8 mouse cellular contexts compared by ENCODE assay signal in genomic region chr11:101666626-101667345, GRCm38 (mm10). TPM values are rescaled to one million over a fixed set of nuclear protein-coding genes. Genes with fewer than 3 reads are reported as not detected.
DNase-seq lines count a peak whose midpoint lies in the region; ATAC-seq and TF ChIP-seq lines count a peak whose summit lies in the region.

No protein-coding gene starts in this region.

- no peak overlapping the region for H3K27ac ChIP-seq in neural tube, embryonic 11.5 days (ENCODE audit: low read depth, low read length)
- 0 out of 2 replicates have a peak overlapping the region, but pooled peaks have one; percentile 29 for H3K27ac ChIP-seq in forebrain, postnatal 0 days (ENCODE audit: low read depth, low read length)
- H3K27ac ChIP-seq in hindbrain, postnatal 0 days, result no peak overlapping the region

- no peak for DNase-seq in neural tube, embryonic 11.5 days (ENCODE audit: low spot score)
- no peak for DNase-seq in neural tube, embryonic 10.5 days (ENCODE audit: extremely low spot score, low spot score)
- DNase-seq in forebrain, postnatal 0 days, result no peak
- no peak for DNase-seq in hindbrain, postnatal 0 days (ENCODE audit: low spot score)
- peak; percentile 31 for DNase-seq in lung, postnatal 36 days
- no peak for DNase-seq in c-Kit-positive CD71-positive TER-119-positive erythroid progenitor cells, embryonic 14.5 days (ENCODE audit: low spot score)
- DNase-seq in embryo, embryonic 10.5 days (ENCODE audit: low spot score), result no peak

- no peaks in the 10 kb centered on the region for H3K4me1 ChIP-seq in neural tube, embryonic 11.5 days (ENCODE audit: control insufficient read depth, insufficient read depth, low read length)
- peaks cover 12% of the 10 kb centered on the region; the same call in 1 of the 2 replicates for H3K4me1 ChIP-seq in forebrain, postnatal 0 days (ENCODE audit: insufficient read depth)
- peaks cover 6% of the 10 kb centered on the region for H3K4me1 ChIP-seq in hindbrain, postnatal 0 days (ENCODE audit: insufficient read depth, low read length)

- H3K9me3 ChIP-seq in neural tube, embryonic 11.5 days (ENCODE audit: control insufficient read depth, low read length), result no peaks in the 10 kb centered on the region
- H3K9me3 ChIP-seq in forebrain, postnatal 0 days (ENCODE audit: low read length), result no peaks in the 10 kb centered on the region
- no peaks in the 10 kb centered on the region for H3K9me3 ChIP-seq in hindbrain, postnatal 0 days (ENCODE audit: low read length)

- 78% methylated on average over 28 of the region's 28 CpGs for WGBS in neural tube, embryonic 11.5 days
- WGBS in forebrain, postnatal 0 days, result 75% methylated on average over 28 of the region's 28 CpGs
- 74% methylated on average over 28 of the region's 28 CpGs for WGBS in hindbrain, postnatal 0 days

- H3K36me3 ChIP-seq in neural tube, embryonic 11.5 days (ENCODE audit: control insufficient read depth, insufficient read depth, low read length), result no peaks in the 10 kb centered on the region
- no peaks in the 10 kb centered on the region for H3K36me3 ChIP-seq in forebrain, postnatal 0 days (ENCODE audit: insufficient read depth)
- no peaks in the 10 kb centered on the region for H3K36me3 ChIP-seq in hindbrain, postnatal 0 days (ENCODE audit: insufficient read depth, low read length)

- peak overlapping the region; percentile 63 for H3K4me3 ChIP-seq in neural tube, embryonic 11.5 days (ENCODE audit: low read depth, low read length)
- H3K4me3 ChIP-seq in forebrain, postnatal 0 days (ENCODE audit: low read depth, low read length), result peak overlapping the region; percentile 73
- 0 out of 2 replicates have a peak overlapping the region, but pooled peaks have one; percentile 3 for H3K4me3 ChIP-seq in hindbrain, postnatal 0 days (ENCODE audit: low read length)

- H3K9ac ChIP-seq in neural tube, embryonic 11.5 days (ENCODE audit: low read length), result peak overlapping the region; percentile 15; the same call in 1 of the 2 replicates
- peak overlapping the region; percentile 39; the same call in 1 of the 2 replicates for H3K9ac ChIP-seq in forebrain, postnatal 0 days
- no peak overlapping the region for H3K9ac ChIP-seq in hindbrain, postnatal 0 days (replicated peaks; ENCODE audit: low read length)

- 0 out of 2 replicates have a peak, but pooled peaks have one; percentile 10 for TF ChIP-seq CTCF in forebrain, postnatal 0 days (IDR thresholded peaks at IDR 0.05; ENCODE audit: low read depth)
- no peak for TF ChIP-seq CTCF in hindbrain, postnatal 0 days (IDR thresholded peaks at IDR 0.05; ENCODE audit: low read depth)

- peak overlapping the region; percentile 39 for H3K4me2 ChIP-seq in neural tube, embryonic 11.5 days (ENCODE audit: low read depth)
- H3K4me2 ChIP-seq in forebrain, postnatal 0 days (ENCODE audit: low read depth), result peak overlapping the region; percentile 76
- peak overlapping the region; percentile 27 for H3K4me2 ChIP-seq in hindbrain, postnatal 0 days (ENCODE audit: low read depth, low read length)

- H3K27me3 ChIP-seq in neural tube, embryonic 11.5 days (ENCODE audit: control insufficient read depth, insufficient read depth, low read length), result no peaks in the 10 kb centered on the region
- no peaks in the 10 kb centered on the region for H3K27me3 ChIP-seq in forebrain, postnatal 0 days (ENCODE audit: insufficient read depth, low read length)
- H3K27me3 ChIP-seq in hindbrain, postnatal 0 days (ENCODE audit: insufficient read depth, low read length), result no peaks in the 10 kb centered on the region

- no peak for ATAC-seq in neural tube, embryonic 11.5 days (ENCODE audit: insufficient read depth, low FRiP score, low TSS enrichment)
- ATAC-seq in forebrain, postnatal 0 days, result no peak
- ATAC-seq in hindbrain, postnatal 0 days, result no peak
- no peak for ATAC-seq in megakaryocyte-erythroid progenitor cell, adult 5-6 weeks (replicated peaks; ENCODE audit: low FRiP score, low TSS enrichment, poor library complexity, severe bottlenecking)

RNA-seq across cellular contexts. Expression of gene Arl4d, which starts 1.4 kb away (rescaled TPM):
- polyA plus RNA-seq in neural tube, embryonic 11.5 days (2014; fragmentation: Nextera tagmentation; extraction: Ambion mirVana), result 23.9 and 29.5 TPM in 2 replicates
- 22.5 and 28.3 TPM in 2 replicates for total RNA-seq in forebrain, postnatal 0 days (2014; rRNA removed)
- 13.4 and 15.7 TPM in 2 replicates for polyA plus RNA-seq in forebrain, postnatal 0 days (2015; fragmentation: Nextera tagmentation; extraction: Ambion mirVana)
- 5.7 and 6.5 TPM in 2 replicates for total RNA-seq in hindbrain, postnatal 0 days (2014; rRNA removed)
- polyA plus RNA-seq in hindbrain, postnatal 0 days (2015; fragmentation: Nextera tagmentation; extraction: Ambion mirVana), result 6.2 TPM in 2 replicates
- total RNA-seq in megakaryocyte-erythroid progenitor cell, adult 5-6 weeks (2014; fragmentation: Nextera tagmentation), result 0.22 TPM in 1 of 2 replicates, not detected in the other
- 5.8 TPM in 1 of 2 replicates, not detected in the other for total RNA-seq in megakaryocyte-erythroid progenitor cell, adult 5-6 weeks (2017)

RNA-seq across cellular contexts. Expression of gene Rdm1, which starts 39.8 kb away (rescaled TPM):
- polyA plus RNA-seq in neural tube, embryonic 11.5 days (2014; fragmentation: Nextera tagmentation; extraction: Ambion mirVana), result 24.1 and 30.7 TPM in 2 replicates
- 4.4 and 5.2 TPM in 2 replicates for total RNA-seq in forebrain, postnatal 0 days (2014; rRNA removed)
- polyA plus RNA-seq in forebrain, postnatal 0 days (2015; fragmentation: Nextera tagmentation; extraction: Ambion mirVana), result 8.6 and 9.0 TPM in 2 replicates
- total RNA-seq in hindbrain, postnatal 0 days (2014; rRNA removed), result 12.4 and 15.2 TPM in 2 replicates
- 13.8 and 15.9 TPM in 2 replicates for polyA plus RNA-seq in hindbrain, postnatal 0 days (2015; fragmentation: Nextera tagmentation; extraction: Ambion mirVana)
- 13.0 and 21.8 TPM in 2 replicates for total RNA-seq in megakaryocyte-erythroid progenitor cell, adult 5-6 weeks (2014; fragmentation: Nextera tagmentation)
- 2.0 and 5.3 TPM in 2 replicates for total RNA-seq in megakaryocyte-erythroid progenitor cell, adult 5-6 weeks (2017)

Comparison
In these comparisons a context has a peak if more than half of its experiments do, and no peak if none do; other contexts are left out.
1. H3K4me3 ChIP-seq: peak in every context shown above with its lines; median percentile 73 in forebrain, postnatal 0 days; 63 in neural tube, embryonic 11.5 days; 3 in hindbrain, postnatal 0 days.